Comparison of ENCODE assay signal across 41 mouse cellular contexts in genomic region chr3:75482056-75482455, GRCm38 (mm10). TPM values are rescaled to one million over a fixed set of nuclear protein-coding genes. Genes with fewer than 3 reads are reported as not detected.
"Had no signal": no experiment of that assay in that cellular context is flagged by ENCODE, and none has a peak within 500 bp of the region (broad histone marks: within the 10 kb centered on the region; RNA-seq: fewer than 3 reads in every experiment).

TSS of gene Wdr49 (minus strand) at chr3:75482156.

- H3K4me3 ChIP-seq: heart, embryonic 10.5 days; heart, embryonic 12.5 days; heart, embryonic 13.5 days; heart, embryonic 15.5 days; hindbrain, embryonic 10.5 days; hindbrain, embryonic 12.5 days; hindbrain, embryonic 13.5 days; hindbrain, embryonic 15.5 days; intestine, embryonic 15.5 days; kidney, embryonic 15.5 days; layer of hippocampus, adult 2 months had no signal

- H3K27me3 ChIP-seq: heart, embryonic 12.5 days; heart, embryonic 13.5 days; heart, embryonic 15.5 days; hindbrain, embryonic 12.5 days; hindbrain, embryonic 13.5 days; hindbrain, embryonic 15.5 days; intestine, embryonic 15.5 days; kidney, embryonic 15.5 days had no signal

- H3K9me3 ChIP-seq: heart, embryonic 10.5 days; heart, embryonic 12.5 days; heart, embryonic 13.5 days; heart, embryonic 15.5 days; hindbrain, embryonic 10.5 days; hindbrain, embryonic 12.5 days; hindbrain, embryonic 13.5 days; hindbrain, embryonic 15.5 days; intestine, embryonic 15.5 days; kidney, embryonic 15.5 days had no signal

- H3K9ac ChIP-seq: heart, embryonic 12.5 days; heart, embryonic 13.5 days; heart, embryonic 15.5 days; hindbrain, embryonic 12.5 days; hindbrain, embryonic 13.5 days; hindbrain, embryonic 14.5 days; hindbrain, embryonic 15.5 days; intestine, embryonic 15.5 days; kidney, embryonic 15.5 days had no signal

- H3K36me3 ChIP-seq: heart, embryonic 10.5 days; heart, embryonic 12.5 days; heart, embryonic 13.5 days; heart, embryonic 15.5 days; hindbrain, embryonic 10.5 days; hindbrain, embryonic 12.5 days; hindbrain, embryonic 13.5 days; hindbrain, embryonic 15.5 days; intestine, embryonic 15.5 days; kidney, embryonic 15.5 days had no signal

- H3K27ac ChIP-seq: heart, embryonic 10.5 days; heart, embryonic 13.5 days; heart, embryonic 15.5 days; hindbrain, embryonic 10.5 days; hindbrain, embryonic 12.5 days; hindbrain, embryonic 13.5 days; hindbrain, embryonic 14.5 days; hindbrain, embryonic 15.5 days; hindbrain, postnatal 0 days; intestine, embryonic 15.5 days; kidney, embryonic 15.5 days; kidney, postnatal 0 days; layer of hippocampus, adult 2 months had no signal

- ATAC-seq: hindbrain, embryonic 16.5 days; hindbrain, postnatal 0 days; inflammation-experienced regulatory T-cells, adult 6 months; intestine, embryonic 15.5 days; intestine, embryonic 16.5 days; intestine, postnatal 0 days had no signal

- H3K4me1 ChIP-seq: heart, embryonic 10.5 days; heart, embryonic 12.5 days; heart, embryonic 13.5 days; heart, embryonic 15.5 days; hindbrain, embryonic 10.5 days; hindbrain, embryonic 12.5 days; hindbrain, embryonic 13.5 days; hindbrain, embryonic 15.5 days; intestine, embryonic 15.5 days; kidney, embryonic 15.5 days had no signal

- DNase-seq: heart, postnatal 10 days; heart, postnatal 14 days; heart, postnatal 36 days; heart, postnatal 4 days; kidney, adult 11 months; kidney, adult 18-20 months; kidney, adult 2 months; kidney, adult 8-10 months; kidney, adult 9 months; kidney, postnatal 10 days; kidney, postnatal 14 days; kidney, postnatal 25 days; kidney, postnatal 36 days; kidney, postnatal 4 days; layer of hippocampus, adult 9-11 months; layer of hippocampus, postnatal 36 days had no signal

- H3K4me2 ChIP-seq: heart, embryonic 11.5 days; heart, embryonic 12.5 days; heart, embryonic 13.5 days; heart, embryonic 15.5 days; hindbrain, embryonic 12.5 days; hindbrain, embryonic 13.5 days; hindbrain, embryonic 14.5 days; hindbrain, embryonic 15.5 days; intestine, embryonic 15.5 days; kidney, embryonic 15.5 days had no signal

RNA-seq across cellular contexts. Expression of gene Wdr49, which starts in this region (rescaled TPM):
- polyA plus RNA-seq: heart, embryonic 10.5 days; heart, embryonic 11.5 days; heart, embryonic 12.5 days; heart, embryonic 13.5 days; heart, embryonic 14.5 days; heart, embryonic 15.5 days; heart, embryonic 16.5 days; heart, postnatal 0 days; hindbrain, embryonic 10.5 days; hindbrain, embryonic 12.5 days; intestine, embryonic 15.5 days; intestine, embryonic 16.5 days; intestine, postnatal 0 days; kidney, adult 2 months; kidney, embryonic 14.5 days; kidney, embryonic 15.5 days; kidney, embryonic 16.5 days; kidney, postnatal 0 days; large intestine, adult 2 months had no signal
